Mouse (Mus musculus) embryonic fibroblast, embryonic 13.5 days (primary cell): ENCODE measurements around the gene Supt20.

Source experiments
- CTCF ChIP-seq: IDR thresholded peaks from 2 replicates; pipeline ENCODE4 v1.5.1; 2011; ENCODE audit warnings: mild to moderate bottlenecking, control low read depth, low read length, moderate library complexity, borderline replicate concordance; ENCODE audit not compliant: insufficient read depth
- POLR2A ChIP-seq: IDR thresholded peaks from 2 replicates; pipeline ENCODE4 v1.6.1; 2011; ENCODE audit warnings: low read depth, mild to moderate bottlenecking, control low read depth, low read length, moderate library complexity

DNA sequence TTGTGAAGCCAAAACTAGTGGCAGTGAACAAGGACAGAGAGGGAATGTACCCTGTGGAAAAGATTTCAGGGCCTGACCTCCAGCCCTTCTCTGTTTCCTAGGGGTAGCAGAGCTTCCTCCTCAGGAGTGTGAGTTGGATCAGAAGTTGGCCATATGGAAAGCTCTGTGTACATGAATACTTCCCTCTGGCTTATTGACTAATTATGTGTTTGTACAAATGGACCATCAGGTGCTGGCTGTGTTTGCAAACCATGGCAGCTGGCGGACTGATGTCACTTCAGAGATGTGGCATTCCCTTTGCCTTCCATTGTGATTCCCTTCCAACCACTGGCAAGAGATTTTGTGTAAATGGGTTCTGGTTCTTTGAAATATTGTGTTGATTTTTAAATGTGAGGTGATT, 68.7 kb downstream of the Supt20 start:
- TF ChIP-seq CTCF (no peak), POLR2A (no peak)
